ENCODE assay signal across 12 mouse cellular contexts in the genomic region with DNA sequence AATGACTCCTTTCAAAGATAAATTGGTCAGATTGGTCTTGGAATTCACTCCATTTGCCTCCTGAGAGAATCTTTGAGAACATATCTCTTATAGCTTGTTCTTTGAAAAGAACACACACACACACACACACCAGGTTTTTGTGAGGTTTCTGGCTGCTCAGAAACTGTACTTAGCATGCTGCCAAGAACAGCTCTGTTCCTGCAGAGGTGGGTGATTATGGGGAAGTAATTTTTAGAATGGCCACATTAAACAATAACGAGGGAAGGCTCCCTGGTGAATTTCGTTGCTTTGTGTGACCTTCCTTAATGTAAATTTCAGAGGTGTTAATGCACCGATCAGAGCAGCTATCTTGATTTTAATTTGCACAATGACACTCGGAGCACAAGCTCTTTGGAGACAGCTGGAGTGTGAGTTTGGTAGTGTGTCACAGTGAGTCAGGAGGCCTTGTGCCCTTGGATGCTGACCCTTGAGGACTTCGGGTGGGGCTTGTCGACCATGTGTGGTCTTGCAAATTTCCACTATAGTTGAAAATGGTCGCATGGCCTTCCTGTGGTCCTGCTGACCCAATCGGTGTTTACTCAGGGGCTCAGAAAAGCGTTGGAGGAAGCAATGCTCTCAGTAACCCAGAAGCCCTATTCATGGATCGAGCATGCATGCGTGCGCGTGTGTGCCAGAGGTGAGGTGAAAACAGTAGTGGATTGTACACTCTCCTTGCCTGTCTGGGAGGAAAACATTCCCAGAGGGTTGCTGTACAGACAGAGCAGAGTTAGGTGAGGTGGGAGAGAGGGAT.
A peak's percentile ranks its signal among the peaks of the same experiment; 100 is the strongest.
DNase-seq lines count a peak whose midpoint lies in the region; ATAC-seq lines count a peak whose summit lies in the region.
"Had no signal": no experiment of that assay in that cellular context is flagged by ENCODE, and none has a peak within 500 bp of the region (broad histone marks: within the 10 kb centered on the region; RNA-seq: fewer than 3 reads in every experiment).

No protein-coding gene starts in this region.

- DNase-seq in heart, postnatal 25 days (ENCODE audit: low spot score): no peak
- DNase-seq in liver, embryonic 11.5 days (ENCODE audit: low spot score): no peak
- peak; percentile 20 for DNase-seq in 3T3-L1 (ENCODE audit: low read depth, low spot score)
- peak; percentile 73 for DNase-seq in brain, adult 2 months (ENCODE audit: low read depth, low spot score)
- no peak for DNase-seq in thymus, postnatal 36 days
- DNase-seq: cerebellum, postnatal 25 days; retina, postnatal 1 day had no signal

- no peaks in the 10 kb centered on the region for H3K27me3 ChIP-seq in heart, embryonic 13.5 days (replicated peaks)
- H3K27me3 ChIP-seq in liver, embryonic 16.5 days (ENCODE audit: control insufficient read depth, insufficient read depth, low read depth, low read length): no peaks in the 10 kb centered on the region
- H3K27me3 ChIP-seq in liver, embryonic 11.5 days (replicated peaks; ENCODE audit: control insufficient read depth, insufficient read depth, low read length): no peaks in the 10 kb centered on the region
- H3K27me3 ChIP-seq: heart, embryonic 12.5 days; neural tube, embryonic 12.5 days had no signal

- H3K4me1 ChIP-seq in heart, embryonic 13.5 days: peaks cover 21% of the 10 kb centered on the region
- no peaks in the 10 kb centered on the region for H3K4me1 ChIP-seq in liver, embryonic 16.5 days (ENCODE audit: control insufficient read depth, low read depth, low read length)
- H3K4me1 ChIP-seq in liver, embryonic 11.5 days (replicated peaks; ENCODE audit: control insufficient read depth, insufficient read depth, low read length): no peaks in the 10 kb centered on the region
- H3K4me1 ChIP-seq: neural tube, embryonic 12.5 days had no signal

- no peaks in the 10 kb centered on the region for H3K9me3 ChIP-seq in heart, embryonic 13.5 days
- H3K9me3 ChIP-seq in liver, embryonic 16.5 days (replicated peaks; ENCODE audit: control insufficient read depth, low read length): no peaks in the 10 kb centered on the region
- no peaks in the 10 kb centered on the region for H3K9me3 ChIP-seq in liver, embryonic 11.5 days (ENCODE audit: control insufficient read depth, low read length)
- H3K9me3 ChIP-seq: neural tube, embryonic 12.5 days had no signal

- ATAC-seq in heart, embryonic 13.5 days (ENCODE audit: extremely low read depth, insufficient number of reproducible peaks, low FRiP score, low TSS enrichment): no peak
- no peak for ATAC-seq in liver, embryonic 16.5 days (ENCODE audit: low read depth)
- no peak for ATAC-seq in liver, embryonic 11.5 days (replicated peaks; ENCODE audit: low FRiP score)

- WGBS in heart, embryonic 13.5 days: 69% methylated on average over 13 of the region's 13 CpGs
- WGBS in liver, embryonic 16.5 days (ENCODE audit: insufficient replicate concordance): 55% methylated on average over 13 of the region's 13 CpGs
- WGBS in liver, embryonic 11.5 days: 68% methylated on average over 13 of the region's 13 CpGs

- 0 out of 2 replicates have a peak overlapping the region, but pooled peaks have one; percentile 6 for H3K4me2 ChIP-seq in heart, embryonic 13.5 days
- no peak overlapping the region for H3K4me2 ChIP-seq in liver, embryonic 16.5 days (ENCODE audit: low read depth, low read length)
- no peak overlapping the region for H3K4me2 ChIP-seq in liver, embryonic 11.5 days
- H3K4me2 ChIP-seq: heart, embryonic 12.5 days; midbrain, embryonic 11.5 days; neural tube, embryonic 12.5 days had no signal

- intact Hi-C loops in heart, postnatal 25 days (cut with DNase I): no loop called here

- H3K9ac ChIP-seq in heart, embryonic 13.5 days: no peak overlapping the region
- no peak overlapping the region for H3K9ac ChIP-seq in liver, embryonic 16.5 days (ENCODE audit: low read depth, low read length)
- H3K9ac ChIP-seq in liver, embryonic 11.5 days (ENCODE audit: low read depth, low read length): no peak overlapping the region
- H3K9ac ChIP-seq: heart, embryonic 12.5 days; neural tube, embryonic 12.5 days had no signal

- H3K27ac ChIP-seq in heart, embryonic 13.5 days (replicated peaks): no peak overlapping the region
- no peak overlapping the region for H3K27ac ChIP-seq in liver, embryonic 16.5 days (ENCODE audit: low read length)
- H3K27ac ChIP-seq in liver, embryonic 11.5 days (ENCODE audit: low read depth, low read length): no peak overlapping the region
- H3K27ac ChIP-seq: neural tube, embryonic 12.5 days had no signal

- no peak overlapping the region for H3K4me3 ChIP-seq in heart, embryonic 13.5 days
- H3K4me3 ChIP-seq in liver, embryonic 16.5 days (ENCODE audit: low read depth, low read length): peak overlapping the region; percentile 3; the same call in 1 of the 2 replicates
- H3K4me3 ChIP-seq in liver, embryonic 11.5 days (ENCODE audit: low read depth, low read length): no peak overlapping the region
- H3K4me3 ChIP-seq: heart, embryonic 12.5 days; neural tube, embryonic 12.5 days had no signal

- H3K36me3 ChIP-seq in heart, embryonic 13.5 days: no peaks in the 10 kb centered on the region
- H3K36me3 ChIP-seq in liver, embryonic 16.5 days (ENCODE audit: control insufficient read depth, insufficient read depth): no peaks in the 10 kb centered on the region
- H3K36me3 ChIP-seq in liver, embryonic 11.5 days (ENCODE audit: control insufficient read depth, insufficient read depth, low read length): no peaks in the 10 kb centered on the region
- H3K36me3 ChIP-seq: heart, embryonic 12.5 days; neural tube, embryonic 12.5 days had no signal

Comparison
In these comparisons a context has a peak if more than half of its experiments do, and no peak if none do; other contexts are left out.
1. DNase-seq: peak in 3T3-L1 (single experiment) and brain, adult 2 months (single experiment); none in heart, postnatal 25 days (single experiment), liver, embryonic 11.5 days (single experiment) and thymus, postnatal 36 days (0 of 2).